Mouse (Mus musculus) natural killer cell, adult 2 months (primary cell): ENCODE data around the gene Dazap2.
"Not testable (repeated sequence)": the region's sequence is repeated elsewhere in the genome, so short reads cannot be mapped to it uniquely, and the experiment has no call there.

Source experiments
- DNase-seq, 2 experiments: peaks; one replicate each; pipeline ENCODE4 v3.0.0; 2022; ENCODE audit warnings: low spot score in 2 of 2

Gene Dazap2

DNA sequence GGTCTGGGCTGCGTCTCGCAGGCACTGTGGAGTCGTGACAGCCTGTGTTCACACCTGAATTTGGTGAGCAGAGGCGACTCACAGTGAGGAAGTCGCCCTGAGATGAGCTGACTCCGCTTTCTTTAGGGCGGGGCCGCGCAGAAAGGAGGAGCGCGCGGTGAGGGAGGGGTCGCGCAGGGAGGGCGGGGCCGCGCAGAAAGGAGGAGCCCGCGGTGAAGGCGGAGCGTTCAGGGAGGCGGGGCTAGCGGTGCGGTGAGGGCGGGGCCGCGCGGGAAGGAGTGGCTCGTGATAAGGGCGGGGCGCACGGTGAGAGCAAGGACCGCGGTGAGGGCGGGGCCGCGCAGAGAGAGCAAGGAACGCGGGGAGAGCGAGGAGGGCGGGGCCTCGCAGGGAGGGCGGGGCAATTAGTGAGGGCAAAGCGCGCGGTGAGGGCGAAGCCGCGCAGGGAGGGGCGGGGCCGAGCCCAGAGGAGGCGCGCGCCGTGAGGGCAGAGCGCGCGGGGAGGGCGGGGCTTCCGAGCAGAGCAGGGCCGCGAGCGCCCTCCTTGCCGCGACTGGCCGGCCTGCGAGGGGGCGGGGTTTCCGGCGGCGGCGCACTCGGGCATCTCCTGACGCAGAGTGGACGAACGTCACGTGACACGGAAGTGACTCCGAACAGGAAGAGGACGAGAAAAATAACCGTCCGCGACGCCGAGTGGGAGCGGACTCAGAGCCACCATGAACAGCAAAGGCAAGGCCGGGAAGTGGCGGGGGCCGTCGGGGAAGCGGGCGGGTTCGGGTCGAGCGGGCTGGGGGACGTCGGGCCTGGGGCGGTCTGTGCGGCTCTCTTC, at the start of gene Dazap2:
Dazap2 (plus strand) TSS at position 354 of the 829 bp plus-strand sequence.
- DNase-seq, result peak; percentile 98

DNA sequence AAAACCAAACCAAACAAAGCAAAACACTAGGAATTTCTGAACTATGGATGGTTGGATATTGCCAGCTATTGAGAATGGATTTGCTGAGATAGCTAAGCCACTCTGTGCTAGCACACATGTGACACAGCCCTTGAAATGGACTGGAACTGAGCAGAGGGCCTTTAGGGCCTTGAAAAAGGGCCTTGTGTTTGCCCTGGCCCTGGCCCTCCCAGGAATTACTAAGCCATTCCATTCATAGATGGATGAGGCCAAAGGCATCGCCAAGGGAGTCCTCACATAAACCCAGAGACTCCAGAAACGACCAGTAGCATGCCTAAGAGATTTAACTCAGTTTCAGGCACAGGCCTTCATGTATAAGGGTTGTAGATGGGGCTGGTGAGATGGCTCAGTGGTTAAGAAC, 48.6 kb upstream of the Dazap2 start:
- no peak for DNase-seq

DNA sequence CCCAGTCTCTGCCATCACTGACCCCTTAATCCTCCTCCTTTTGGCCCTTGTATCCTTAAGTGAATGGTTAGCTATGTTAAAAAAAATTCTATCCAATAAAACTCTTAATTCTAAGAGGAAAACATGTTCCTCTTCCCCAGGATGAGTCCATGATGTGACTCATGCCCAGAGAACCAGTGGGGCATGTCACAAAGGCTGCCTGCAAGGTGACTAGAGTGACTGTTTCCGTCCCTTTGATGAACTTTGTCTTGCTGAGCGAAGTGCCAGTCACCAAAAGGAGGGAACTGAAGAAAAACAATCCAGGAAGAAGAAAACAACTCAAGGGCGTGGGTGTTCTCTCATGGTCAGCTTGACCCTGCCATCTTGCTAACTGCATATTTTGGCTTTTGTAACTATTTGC, 45.9 kb upstream of the Dazap2 start:
- DNase-seq, result no peak

- DNase-seq, result no peak
These were observed 41.2 kb upstream of the Dazap2 start for GRCm38 (mm10) chr15:100573946-100574345.

GRCm38 (mm10) chr15:100574378-100574777, 40.8 kb upstream of the Dazap2 start:
- DNase-seq, result no peak

GRCm38 (mm10) chr15:100575366-100575765, 39.8 kb upstream of the Dazap2 start:
- DNase-seq, result no peak

DNA sequence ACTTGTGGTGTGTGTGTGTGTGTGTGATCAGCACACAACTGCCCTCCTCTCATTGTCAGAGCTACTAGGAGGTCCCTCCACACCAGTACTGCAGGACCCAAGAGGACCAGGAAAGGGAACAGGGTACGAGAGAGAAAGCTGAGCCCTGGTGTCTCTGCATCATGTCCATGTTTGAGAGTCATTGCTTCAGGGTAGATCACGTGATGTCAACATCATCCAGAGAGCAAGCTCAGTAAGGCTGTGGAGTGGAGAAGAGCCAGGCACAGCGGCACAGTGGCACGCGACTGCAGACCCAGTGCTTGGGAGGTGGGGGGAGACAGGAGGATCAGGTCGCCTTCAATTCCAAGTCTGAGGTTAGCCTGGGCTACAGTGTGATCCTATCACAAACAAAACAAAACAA, 38.8 kb upstream of the Dazap2 start:
- no peak for DNase-seq

GRCm38 (mm10) chr15:100576810-100577209, 38.3 kb upstream of the Dazap2 start:
- no peak for DNase-seq

DNA sequence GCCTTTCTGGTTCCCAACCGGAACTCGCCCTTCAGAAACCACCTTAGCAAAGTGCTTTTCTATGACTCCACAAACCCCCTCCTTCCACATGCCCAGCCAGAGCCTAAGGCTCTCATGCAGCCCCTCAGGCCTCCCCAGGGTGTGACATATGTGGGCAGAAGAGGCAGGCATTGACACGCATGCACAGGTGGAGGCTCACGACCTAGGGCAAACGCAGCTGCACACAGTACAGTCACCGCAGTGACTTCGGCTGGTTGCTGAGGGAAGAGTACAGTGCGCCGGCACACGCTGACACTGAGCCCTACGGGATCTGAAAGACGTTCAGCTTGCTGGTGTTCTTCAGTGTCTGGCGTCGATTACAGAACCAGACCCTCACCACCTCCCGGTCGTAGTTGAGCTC, 37.2 kb upstream of the Dazap2 start:
- no peak for DNase-seq

GRCm38 (mm10) chr15:100580108-100580507, 35.0 kb upstream of the Dazap2 start:
- no peak for DNase-seq

- DNase-seq, result no peak
These were observed 29.2 kb upstream of the Dazap2 start for GRCm38 (mm10) chr15:100585931-100586330.

GRCm38 (mm10) chr15:100587166-100587565, 28.0 kb upstream of the Dazap2 start:
- DNase-seq, result no peak

- no peak for DNase-seq
These were observed 26.9 kb upstream of the Dazap2 start for GRCm38 (mm10) chr15:100588297-100588696.

- DNase-seq, result no peak
These were observed 24.7 kb upstream of the Dazap2 start for GRCm38 (mm10) chr15:100590436-100590835.

- DNase-seq, result no peak
These were observed 22.3 kb upstream of the Dazap2 start for GRCm38 (mm10) chr15:100592817-100593216.

GRCm38 (mm10) chr15:100598287-100598882, 16.8 kb upstream of the Dazap2 start:
- DNase-seq, result peak; percentile 48 to 49

DNA sequence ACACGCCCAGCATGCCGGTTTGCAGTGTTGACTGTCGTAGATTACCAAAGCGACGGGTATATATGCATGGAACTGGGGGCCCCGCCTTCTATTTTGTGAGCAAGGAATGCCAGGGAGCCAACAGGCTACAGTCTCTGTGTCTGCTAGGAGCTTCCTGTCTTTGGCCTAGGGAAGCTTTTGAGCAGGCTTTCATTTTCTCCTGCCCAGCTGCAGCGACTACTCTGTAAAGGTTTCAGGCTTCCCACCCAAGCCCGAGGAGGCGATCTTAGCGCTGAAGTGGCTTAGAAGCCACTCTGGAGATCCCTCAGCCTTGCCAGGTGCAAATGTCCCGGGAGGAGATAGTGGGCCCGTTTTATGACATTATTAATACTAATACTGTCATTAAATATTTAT, 16.3 kb upstream of the Dazap2 start:
- no peak for DNase-seq

DNA sequence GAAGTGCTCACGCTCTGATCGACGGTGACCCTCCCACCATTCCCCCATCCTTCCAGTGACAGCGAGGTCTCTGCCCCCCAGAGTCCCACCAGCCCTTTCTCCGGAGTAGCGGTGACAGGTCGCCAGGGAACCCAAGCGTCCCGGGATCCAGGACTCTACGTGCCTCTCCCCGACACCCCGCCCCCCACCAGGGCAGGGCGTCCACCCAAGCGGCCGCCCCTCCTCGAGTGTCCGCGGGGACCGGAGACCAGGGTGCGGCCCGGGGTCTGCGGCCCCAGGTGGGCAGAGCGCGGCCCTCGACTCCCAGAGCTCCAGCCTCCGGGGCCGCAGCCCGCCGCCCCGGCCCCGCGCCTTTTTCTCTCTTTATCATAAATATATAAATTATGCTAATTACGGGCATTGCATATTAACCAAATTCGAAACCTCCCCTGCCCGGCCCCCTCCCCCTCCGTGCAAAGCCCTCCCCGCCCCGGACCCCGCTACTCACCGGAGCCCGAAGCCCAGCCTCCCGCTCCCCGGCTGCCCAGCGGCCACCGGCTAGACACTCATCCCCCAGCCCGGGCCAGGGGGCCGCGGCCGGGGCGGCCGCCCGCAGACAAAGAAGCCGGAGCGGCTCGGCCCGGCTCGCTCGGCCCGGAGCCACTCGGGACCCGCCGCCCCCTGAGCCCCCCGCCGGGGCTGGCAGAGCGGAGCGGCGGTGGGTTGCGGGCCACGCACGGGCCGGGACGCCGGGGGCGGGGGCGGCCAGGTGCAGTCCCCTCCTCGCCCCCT, 15.7 kb upstream of the Dazap2 start, which contains the start of gene Pou6f1:
Pou6f1 (minus strand) TSS at position 709 of the 771 bp plus-strand sequence.
- no peak for DNase-seq

DNA sequence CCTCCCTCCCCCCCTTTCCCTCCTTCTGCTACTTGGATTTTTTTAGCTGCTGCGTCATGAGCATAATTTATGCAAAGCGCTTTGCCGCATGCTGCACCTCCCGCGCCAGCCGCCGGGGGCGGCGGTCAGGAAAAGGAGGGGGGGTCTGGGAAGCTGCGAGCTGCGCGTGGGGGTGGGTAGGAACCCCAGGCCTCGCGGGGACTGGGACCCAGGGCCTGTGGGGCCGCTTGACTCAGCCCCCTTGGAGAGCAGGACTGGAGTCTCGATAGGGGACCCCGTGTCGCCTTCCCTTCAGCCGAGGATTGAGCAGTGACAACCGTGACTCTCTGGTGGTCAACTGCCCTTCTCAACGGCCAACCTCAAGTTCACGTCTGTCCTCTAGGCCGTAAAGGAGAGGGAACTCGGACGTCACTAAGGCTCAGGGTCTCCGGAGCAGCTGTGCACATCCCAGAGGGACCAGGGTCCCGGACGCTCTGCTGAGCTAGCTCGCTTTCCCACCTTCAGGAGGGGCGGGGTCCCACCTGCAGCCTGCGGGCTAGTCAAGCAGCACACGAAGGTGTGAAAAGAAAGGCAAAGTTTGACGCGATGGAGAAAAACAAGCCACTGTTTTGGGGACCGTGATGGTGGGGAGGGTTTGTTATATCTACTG, 15.0 kb upstream of the Dazap2 start:
- DNase-seq, result peak; percentile 73 to 81

DNA sequence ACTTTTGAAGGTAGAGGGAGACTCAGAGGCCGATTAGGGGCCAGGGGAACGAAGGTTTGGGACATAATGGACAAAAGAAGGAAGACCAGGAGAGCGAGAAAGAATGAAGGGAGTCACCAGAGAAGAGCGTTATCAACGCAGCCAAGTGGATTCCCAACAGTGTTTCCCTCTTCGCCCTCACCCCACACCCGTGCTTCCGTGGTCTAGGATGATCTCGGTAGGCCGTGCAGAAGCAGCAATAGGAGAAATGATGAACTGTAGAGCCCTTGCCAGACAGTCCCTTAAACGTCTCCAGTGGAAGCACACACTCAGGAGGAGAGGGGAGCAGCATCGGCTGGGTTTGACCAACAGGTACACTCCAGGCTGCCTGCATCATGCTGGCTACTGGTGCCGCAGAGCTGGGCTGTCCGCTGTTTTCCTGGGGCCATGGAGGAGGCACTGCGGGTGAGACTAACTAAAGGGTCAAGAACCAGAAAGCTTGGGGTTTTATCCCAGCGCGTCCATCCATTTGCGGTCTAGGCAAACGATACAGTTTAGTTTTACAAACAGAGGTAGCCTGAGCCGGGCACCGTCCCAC, 14.4 kb upstream of the Dazap2 start:
- no peak for DNase-seq

GRCm38 (mm10) chr15:100601669-100602068, 13.5 kb upstream of the Dazap2 start:
- DNase-seq, result no peak

- not testable (repeated sequence) for DNase-seq
These were observed 8.5 kb upstream of the Dazap2 start for GRCm38 (mm10) chr15:100606677-100607076.
